Mouse (Mus musculus) cortical plate, adult 2 months (tissue): Measurements from ENCODE around the gene F2rl2. TPM values are rescaled to one million over a fixed set of nuclear protein-coding genes. Genes with fewer than 3 reads are reported as not detected.

Experiments used
- H3K27ac ChIP-seq: fragments of 200-500 bp; 2 replicates; pipeline ENCODE4 v1.5.1; 2012; ENCODE audit warnings: low read length, control low read depth, inconsistent platforms; ENCODE audit not compliant: insufficient read depth
- H3K4me1 ChIP-seq: fragments of 200-500 bp; 2 replicates; pipeline ENCODE4 v1.6.1; 2011; ENCODE audit warnings: low read length; ENCODE audit not compliant: control insufficient read depth, insufficient read depth
- H3K4me3 ChIP-seq: fragments of 200-500 bp; 2 replicates; pipeline ENCODE4 v1.5.1; 2011; ENCODE audit warnings: mild to moderate bottlenecking, low read length, control low read depth; ENCODE audit not compliant: insufficient read depth
- CTCF ChIP-seq: fragments of 200-500 bp; IDR thresholded peaks from 2 replicates; pipeline ENCODE4 v1.5.1; 2011; ENCODE audit warnings: mild to moderate bottlenecking, control low read depth, low read length; ENCODE audit not compliant: insufficient read depth; ENCODE audit errors: extremely low read depth
- POLR2A ChIP-seq: fragments of 200-500 bp; IDR thresholded peaks from 2 replicates; pipeline ENCODE4 v1.6.1; 2011; ENCODE audit warnings: mild to moderate bottlenecking, low read length, control low read depth; ENCODE audit not compliant: insufficient read depth; ENCODE audit errors: extremely low read depth
- polyA plus RNA-seq: library from polyadenylated mRNA; depleted of rRNA; stranded (reverse); fragments of >200 nt; gene quantifications from 2 replicates; pipeline ENCODE4 v1.2.3, GENCODE M21; 2012

Gene F2rl2
- polyA plus RNA-seq, 1 experiment: 0.92 TPM

DNA sequence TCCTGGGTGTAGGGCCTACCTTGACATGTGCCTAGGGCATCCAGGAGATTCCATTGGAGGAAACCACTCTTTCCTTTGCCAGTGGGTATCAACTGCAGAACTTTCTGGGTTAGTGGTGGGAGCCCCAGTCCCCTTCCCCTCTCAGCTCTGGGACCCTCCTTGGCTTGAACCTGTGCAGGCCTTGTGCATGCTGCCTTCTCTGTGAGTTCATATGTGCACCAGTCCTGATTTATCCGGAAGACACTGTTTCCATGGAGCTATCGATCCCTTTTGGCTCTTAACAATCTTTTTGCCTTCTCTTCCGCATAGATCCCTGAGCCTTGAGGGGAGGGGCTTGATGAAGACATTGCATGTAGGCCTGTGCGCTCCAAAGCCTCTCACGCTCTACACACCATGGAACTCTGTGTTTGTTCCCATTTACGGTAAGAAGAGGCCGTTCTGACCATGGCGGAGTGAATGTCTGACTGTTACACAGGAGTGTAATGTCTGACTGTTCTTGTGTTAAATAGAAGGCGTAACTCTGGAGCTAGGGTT is 466 bp upstream of the F2rl2 start:
- Histone ChIP-seq H3K4me3 (no peak overlapping the region), H3K27ac (no peak overlapping the region), H3K4me1 (peaks cover 2% of the 10 kb centered on the region)
- TF ChIP-seq POLR2A (no peak), CTCF (no peak)

DNA sequence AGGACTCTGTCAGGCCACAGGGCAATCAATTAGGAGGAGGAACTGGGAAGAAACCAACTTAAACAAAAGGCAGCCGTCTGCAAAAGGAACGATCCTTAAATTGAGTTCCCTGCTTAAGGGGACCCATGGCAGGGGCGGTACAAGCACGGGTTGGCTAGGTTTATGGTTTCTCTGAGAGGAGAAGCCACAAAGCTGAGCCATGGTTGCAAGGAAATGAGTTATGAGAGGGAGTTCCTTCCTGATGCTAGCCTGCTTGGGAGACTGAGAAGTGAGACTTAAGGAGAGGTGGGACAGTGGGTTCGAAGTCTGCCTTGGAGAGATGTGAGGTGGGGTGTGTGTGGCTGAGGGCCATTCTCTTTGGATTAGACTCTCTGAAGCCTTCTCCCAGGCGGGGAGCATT is 1.2 kb downstream of the F2rl2 start:
- no peak for TF ChIP-seq CTCF
- no peak for TF ChIP-seq POLR2A

DNA sequence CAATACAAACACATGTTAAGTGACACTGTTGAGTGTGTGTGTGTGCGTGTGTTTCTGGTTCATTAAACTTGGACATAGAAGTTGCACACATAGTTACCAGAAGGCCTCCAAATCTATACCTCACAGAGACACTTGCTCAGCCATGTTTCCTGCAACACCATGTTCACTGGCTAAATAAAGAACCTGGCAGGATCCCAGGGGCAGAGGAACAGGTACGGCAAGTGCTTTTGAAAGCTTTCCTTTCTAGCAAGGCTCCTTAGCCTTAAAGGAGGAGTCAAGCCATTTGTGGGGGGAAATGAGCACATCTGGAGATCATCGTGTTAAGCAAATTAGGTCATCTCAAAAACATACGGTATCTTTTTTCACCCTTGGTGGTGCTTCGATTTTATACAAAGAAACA is 6.7 kb downstream of the F2rl2 start:
- TF ChIP-seq CTCF (no peak), POLR2A (no peak)
- no peak overlapping the region for H3K4me3 ChIP-seq
- H3K27ac ChIP-seq: no peak overlapping the region

More for the DNA sequence above, 1.2 kb downstream of the F2rl2 start:
- Histone ChIP-seq H3K4me3 (no peak overlapping the region), H3K27ac (no peak overlapping the region; the same call in 1 of the 2 replicates), H3K4me1 (peaks cover 2% of the 10 kb centered on the region)

GRCm38 (mm10) chr13:95705589-95705988 is 8.9 kb downstream of the F2rl2 start:
- no peak overlapping the region for H3K27ac ChIP-seq
- TF ChIP-seq POLR2A (no peak), CTCF (no peak)
- H3K4me1 ChIP-seq: peaks cover 2% of the 10 kb centered on the region; the same call in 1 of the 2 replicates
- H3K4me3 ChIP-seq: no peak overlapping the region

More for the DNA sequence above, 6.7 kb downstream of the F2rl2 start:
- H3K4me1 ChIP-seq: peaks cover 2% of the 10 kb centered on the region; the same call in 1 of the 2 replicates

- Histone ChIP-seq H3K4me1 (no peaks in the 10 kb centered on the region), H3K27ac (no peak overlapping the region), H3K4me3 (no peak overlapping the region)
- TF ChIP-seq POLR2A: no peak
These were observed 15.4 kb downstream of the F2rl2 start for GRCm38 (mm10) chr13:95712054-95712453.

- H3K4me3 ChIP-seq: no peak overlapping the region
- no peak overlapping the region for H3K27ac ChIP-seq
- H3K4me1 ChIP-seq: no peaks in the 10 kb centered on the region
- no peak for TF ChIP-seq POLR2A
- no peak for TF ChIP-seq CTCF
These were observed 16.1 kb downstream of the F2rl2 start for GRCm38 (mm10) chr13:95712570-95713268.

DNA sequence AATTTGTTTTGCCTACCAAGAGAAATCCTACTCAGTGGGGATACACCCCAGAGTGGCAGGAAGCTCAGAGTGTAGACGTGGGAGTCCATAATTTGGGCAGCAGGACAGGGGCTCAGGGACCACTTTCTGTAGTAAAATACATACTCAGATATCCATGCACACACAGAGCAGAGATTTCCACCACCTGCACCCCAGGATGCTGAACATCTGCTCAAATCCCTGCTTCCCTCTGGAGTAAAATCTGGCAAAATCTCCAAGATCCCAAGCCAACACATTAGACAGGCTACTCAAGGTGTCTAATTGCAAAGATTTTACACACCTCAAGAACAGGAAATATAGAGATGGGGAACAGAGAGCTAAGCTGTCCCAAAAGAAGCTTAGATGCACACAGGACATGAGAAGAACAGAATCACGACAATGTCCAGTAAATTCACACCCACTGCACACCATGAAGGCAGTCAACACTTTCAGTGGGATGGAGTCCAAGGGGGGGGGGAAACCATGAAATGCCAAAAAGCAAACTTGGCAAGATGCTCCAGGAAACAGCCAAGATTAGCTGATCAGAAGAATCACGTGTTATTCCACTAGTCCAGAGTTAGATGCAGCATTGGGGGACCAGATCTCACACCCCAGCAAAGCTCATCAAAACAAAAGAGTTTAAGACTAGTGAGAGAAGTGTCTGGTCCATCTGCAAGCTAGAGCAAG is 17.8 kb downstream of the F2rl2 start:
- Histone ChIP-seq H3K27ac (no peak overlapping the region), H3K4me1 (no peaks in the 10 kb centered on the region), H3K4me3 (no peak overlapping the region)
- TF ChIP-seq POLR2A (no peak), CTCF (no peak)

DNA sequence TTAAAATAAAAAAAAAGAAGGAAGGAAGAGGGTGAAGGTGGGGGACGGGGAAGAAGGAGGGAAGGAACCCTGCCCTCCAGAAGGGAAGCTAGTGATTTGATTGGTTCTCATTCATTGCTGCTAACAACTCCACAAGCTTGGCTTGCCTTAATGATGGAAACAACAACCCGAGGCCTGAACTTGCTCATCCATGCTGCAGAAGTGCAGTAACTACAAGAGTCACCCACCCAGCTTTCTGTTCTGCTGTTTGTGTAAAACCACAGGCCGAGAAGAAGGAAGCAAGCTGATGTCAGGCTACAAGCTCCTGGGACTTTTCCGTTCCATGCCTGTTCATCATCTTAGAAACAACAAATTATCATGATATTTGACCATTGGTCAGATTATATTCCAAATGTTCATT is 18.7 kb downstream of the F2rl2 start:
- no peak for TF ChIP-seq POLR2A
- no peak for TF ChIP-seq CTCF
- H3K4me3 ChIP-seq: no peak overlapping the region
- no peak overlapping the region for H3K27ac ChIP-seq
- H3K4me1 ChIP-seq: no peaks in the 10 kb centered on the region

- H3K4me1 ChIP-seq: no peaks in the 10 kb centered on the region
- TF ChIP-seq CTCF (peak; percentile 73), POLR2A (no peak)
- H3K27ac ChIP-seq: no peak overlapping the region
- peak overlapping the region; percentile 14; the same call in 1 of the 2 replicates for H3K4me3 ChIP-seq
These were observed 22.9 kb downstream of the F2rl2 start for GRCm38 (mm10) chr13:95719320-95720232.
